Mouse (Mus musculus): ENCODE results near the gene Clec2h. TPM values are rescaled to one million over a fixed set of nuclear protein-coding genes. Genes with fewer than 3 reads are reported as not detected.

Clec2h gene
- 1.1 and 1.2 TPM in 2 replicates for polyA plus RNA-seq (2012; rRNA removed)

DNA sequence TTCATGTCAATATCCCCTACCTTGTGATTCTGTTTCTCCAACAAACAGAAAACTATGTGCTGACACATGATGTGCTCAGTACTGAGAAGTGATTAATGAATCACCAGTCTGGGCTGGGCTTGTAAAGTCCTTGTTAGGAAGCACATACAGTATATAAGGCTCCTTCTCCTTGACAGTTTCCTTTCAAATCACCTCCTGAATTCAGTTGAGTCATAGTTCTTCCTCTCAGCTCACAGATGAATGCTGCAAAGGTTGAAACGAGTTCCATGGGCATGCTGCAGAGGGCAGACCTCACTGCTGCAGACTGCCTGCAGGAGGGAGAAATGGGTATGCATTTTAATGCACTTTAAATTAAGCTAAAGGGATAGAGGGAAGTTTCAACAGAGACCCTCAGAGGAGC lies at the start of gene Clec2h:
TSS of gene Clec2h (plus strand) at position 180 of the 400 bp plus-strand sequence.

DNA sequence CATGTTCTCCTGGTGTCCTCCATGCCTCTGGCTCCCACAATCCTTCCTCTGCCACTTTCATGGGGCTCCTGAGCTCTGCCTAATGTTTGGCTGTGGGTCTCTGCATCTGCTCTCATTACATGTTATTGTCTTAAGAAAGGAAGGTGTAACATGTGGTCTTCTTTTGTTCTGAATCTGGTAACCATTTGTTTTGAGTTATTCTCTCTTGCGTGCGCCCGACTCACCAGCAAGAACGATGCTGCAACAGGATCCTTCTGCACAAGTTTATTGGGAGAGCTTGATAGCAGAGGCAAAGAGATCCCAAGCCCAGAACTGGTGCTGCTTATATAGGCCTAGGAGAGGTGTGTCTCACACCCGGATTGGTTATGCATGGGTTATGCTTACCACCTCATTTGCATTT lies 38.8 kb upstream of the Clec2h start, which contains the start of gene Klrb1a:
TSS of gene Klrb1a (minus strand) at position 101 of the 400 bp plus-strand sequence.

GRCm38 (mm10) chr6:128722959-128723358 lies 60.8 kb downstream of the Clec2h start, which contains the start of gene Klrb1:
Gene Klrb1, minus strand, starts transcription at chr6:128723059.

Other genes with a start within 250 kb of the Clec2h start
- 5.4 and 5.6 TPM in 2 replicates for gene Itfg2, start 237.5 kb upstream of the Clec2h start, polyA plus RNA-seq (2012; rRNA removed)
- 75.1 and 76.5 TPM in 2 replicates for gene Fkbp4, start 223.7 kb upstream of the Clec2h start, polyA plus RNA-seq (2012; rRNA removed)
- 2,519 and 2,528 TPM in 2 replicates for gene Pzp, start 135.7 kb upstream of the Clec2h start, polyA plus RNA-seq (2012; rRNA removed)
- 68.7 and 95.4 TPM in 2 replicates for gene A2ml1, start 80.8 kb upstream of the Clec2h start, polyA plus RNA-seq (2012; rRNA removed)
- 0.07 and 0.16 TPM in 2 replicates for gene Klrb1a, start 38.9 kb upstream of the Clec2h start, polyA plus RNA-seq (2012; rRNA removed)
- gene Klrb1, start 60.7 kb downstream of the Clec2h start, polyA plus RNA-seq (2012; rRNA removed): 0.04 and 0.12 TPM in 2 replicates
- 0.35 and 0.61 TPM in 2 replicates for gene Klrb1c, start 126.8 kb downstream of the Clec2h start, polyA plus RNA-seq (2012; rRNA removed)
- gene Gm44511, start 163.9 kb downstream of the Clec2h start, polyA plus RNA-seq (2012; rRNA removed): 0.36 TPM in 1 of 2 replicates, not detected in the other
- gene Klrb1b, start 163.9 kb downstream of the Clec2h start, polyA plus RNA-seq (2012; rRNA removed): 0.29 and 0.48 TPM in 2 replicates
- 0.22 and 0.25 TPM in 2 replicates for gene Clec2i, start 225.2 kb downstream of the Clec2h start, polyA plus RNA-seq (2012; rRNA removed)
- gene BC035044, start 228.7 kb downstream of the Clec2h start, polyA plus RNA-seq (2012; rRNA removed): 8.1 and 11.6 TPM in 2 replicates